Mouse (Mus musculus): Measurements from ENCODE around the gene Spo11. TPM values are rescaled to one million over a fixed set of nuclear protein-coding genes. Genes with fewer than 3 reads are reported as not detected.

The Spo11 gene
- polyA plus RNA-seq, 1 experiment, result 88.7 TPM

- no peaks in the 10 kb centered on the region for H3K36me3 ChIP-seq (ENCODE audit: control insufficient read depth, insufficient read depth, low read length)
- TF ChIP-seq POLR2A (IDR thresholded peaks at IDR 0.05; ENCODE audit: control insufficient read depth, low read depth, low read length) (no peak), CTCF (IDR thresholded peaks at IDR 0.05; ENCODE audit: control insufficient read depth, insufficient read depth, insufficient replicate concordance, low read depth, low read length) (no peak)
- H3K27ac ChIP-seq (ENCODE audit: control insufficient read depth, insufficient read depth, low read depth, low read length), result no peak overlapping the region
- peaks cover 10% of the 10 kb centered on the region for H3K4me1 ChIP-seq (ENCODE audit: control insufficient read depth, insufficient read depth, low read length)
- H3K4me3 ChIP-seq (ENCODE audit: control insufficient read depth, low read depth, low read length), result no peak overlapping the region
- H3K27me3 ChIP-seq (ENCODE audit: control insufficient read depth, insufficient read depth, low read length), result no peaks in the 10 kb centered on the region
Observed at GRCm38 (mm10) chr2:173026286-173026685, 48.8 kb downstream of the Spo11 start.

GRCm38 (mm10) chr2:173026688-173027131 is 49.2 kb downstream of the Spo11 start:
- Histone ChIP-seq H3K27ac (ENCODE audit: control insufficient read depth, insufficient read depth, low read depth, low read length) (no peak overlapping the region), H3K27me3 (ENCODE audit: control insufficient read depth, insufficient read depth, low read length) (no peaks in the 10 kb centered on the region), H3K4me3 (ENCODE audit: control insufficient read depth, low read depth, low read length) (no peak overlapping the region), H3K4me1 (ENCODE audit: control insufficient read depth, insufficient read depth, low read length) (peaks cover 7% of the 10 kb centered on the region), H3K36me3 (ENCODE audit: control insufficient read depth, insufficient read depth, low read length) (no peaks in the 10 kb centered on the region)
- TF ChIP-seq CTCF (IDR thresholded peaks at IDR 0.05; ENCODE audit: control insufficient read depth, insufficient read depth, insufficient replicate concordance, low read depth, low read length) (no peak), POLR2A (IDR thresholded peaks at IDR 0.05; ENCODE audit: control insufficient read depth, low read depth, low read length) (no peak)

- Histone ChIP-seq H3K4me3 (ENCODE audit: control insufficient read depth, low read depth, low read length) (no peak overlapping the region), H3K27ac (ENCODE audit: control insufficient read depth, insufficient read depth, low read depth, low read length) (no peak overlapping the region), H3K27me3 (ENCODE audit: control insufficient read depth, insufficient read depth, low read length) (no peaks in the 10 kb centered on the region), H3K36me3 (ENCODE audit: control insufficient read depth, insufficient read depth, low read length) (no peaks in the 10 kb centered on the region), H3K4me1 (ENCODE audit: control insufficient read depth, insufficient read depth, low read length) (peaks cover 6% of the 10 kb centered on the region)
- no peak for TF ChIP-seq POLR2A (IDR thresholded peaks at IDR 0.05; ENCODE audit: control insufficient read depth, low read depth, low read length)
- no peak for TF ChIP-seq CTCF (IDR thresholded peaks at IDR 0.05; ENCODE audit: control insufficient read depth, insufficient read depth, insufficient replicate concordance, low read depth, low read length)
Observed at GRCm38 (mm10) chr2:173027169-173027823, 49.8 kb downstream of the Spo11 start.

GRCm38 (mm10) chr2:173027824-173028495 is 50.5 kb downstream of the Spo11 start:
- no peak overlapping the region for H3K27ac ChIP-seq (ENCODE audit: control insufficient read depth, insufficient read depth, low read depth, low read length)
- no peaks in the 10 kb centered on the region for H3K36me3 ChIP-seq (ENCODE audit: control insufficient read depth, insufficient read depth, low read length)
- H3K27me3 ChIP-seq (ENCODE audit: control insufficient read depth, insufficient read depth, low read length), result no peaks in the 10 kb centered on the region
- H3K4me1 ChIP-seq (ENCODE audit: control insufficient read depth, insufficient read depth, low read length), result no peaks in the 10 kb centered on the region; the same call in 1 of the 2 replicates
- no peak overlapping the region for H3K4me3 ChIP-seq (ENCODE audit: control insufficient read depth, low read depth, low read length)
- no peak for TF ChIP-seq CTCF (IDR thresholded peaks at IDR 0.05; ENCODE audit: control insufficient read depth, insufficient read depth, insufficient replicate concordance, low read depth, low read length)
- no peak for TF ChIP-seq POLR2A (IDR thresholded peaks at IDR 0.05; ENCODE audit: control insufficient read depth, low read depth, low read length)

- TF ChIP-seq CTCF (IDR thresholded peaks at IDR 0.05; ENCODE audit: control insufficient read depth, insufficient read depth, insufficient replicate concordance, low read depth, low read length) (no peak), POLR2A (IDR thresholded peaks at IDR 0.05; ENCODE audit: control insufficient read depth, low read depth, low read length) (no peak)
- no peaks in the 10 kb centered on the region; the same call in 1 of the 2 replicates for H3K4me1 ChIP-seq (ENCODE audit: control insufficient read depth, insufficient read depth, low read length)
- no peak overlapping the region for H3K27ac ChIP-seq (ENCODE audit: control insufficient read depth, insufficient read depth, low read depth, low read length)
- H3K27me3 ChIP-seq (ENCODE audit: control insufficient read depth, insufficient read depth, low read length), result no peaks in the 10 kb centered on the region
- H3K4me3 ChIP-seq (ENCODE audit: control insufficient read depth, low read depth, low read length), result no peak overlapping the region
- no peaks in the 10 kb centered on the region for H3K36me3 ChIP-seq (ENCODE audit: control insufficient read depth, insufficient read depth, low read length)
Observed at GRCm38 (mm10) chr2:173028508-173029031, 51.1 kb downstream of the Spo11 start.

- TF ChIP-seq CTCF (IDR thresholded peaks at IDR 0.05; ENCODE audit: control insufficient read depth, insufficient read depth, insufficient replicate concordance, low read depth, low read length), result no peak
- no peak for TF ChIP-seq POLR2A (IDR thresholded peaks at IDR 0.05; ENCODE audit: control insufficient read depth, low read depth, low read length)
- no peaks in the 10 kb centered on the region for H3K36me3 ChIP-seq (ENCODE audit: control insufficient read depth, insufficient read depth, low read length)
- no peaks in the 10 kb centered on the region for H3K27me3 ChIP-seq (ENCODE audit: control insufficient read depth, insufficient read depth, low read length)
- no peak overlapping the region for H3K27ac ChIP-seq (ENCODE audit: control insufficient read depth, insufficient read depth, low read depth, low read length)
- no peak overlapping the region for H3K4me3 ChIP-seq (ENCODE audit: control insufficient read depth, low read depth, low read length)
- H3K4me1 ChIP-seq (ENCODE audit: control insufficient read depth, insufficient read depth, low read length), result no peaks in the 10 kb centered on the region
Observed at GRCm38 (mm10) chr2:173030591-173031338, 53.3 kb downstream of the Spo11 start.

GRCm38 (mm10) chr2:173033531-173033930 is 56.0 kb downstream of the Spo11 start:
- Histone ChIP-seq H3K27ac (ENCODE audit: control insufficient read depth, insufficient read depth, low read depth, low read length) (no peak overlapping the region), H3K4me1 (ENCODE audit: control insufficient read depth, insufficient read depth, low read length) (peaks cover 2% of the 10 kb centered on the region; the same call in 1 of the 2 replicates), H3K36me3 (ENCODE audit: control insufficient read depth, insufficient read depth, low read length) (no peaks in the 10 kb centered on the region), H3K27me3 (ENCODE audit: control insufficient read depth, insufficient read depth, low read length) (no peaks in the 10 kb centered on the region), H3K4me3 (ENCODE audit: control insufficient read depth, low read depth, low read length) (no peak overlapping the region)
- no peak for TF ChIP-seq CTCF (IDR thresholded peaks at IDR 0.05; ENCODE audit: control insufficient read depth, insufficient read depth, insufficient replicate concordance, low read depth, low read length)
- no peak for TF ChIP-seq POLR2A (IDR thresholded peaks at IDR 0.05; ENCODE audit: control insufficient read depth, low read depth, low read length)

Measured in testis, adult 2 months (tissue).